Mouse (Mus musculus) hindbrain, postnatal 0 days (tissue): ENCODE measurements around the gene Rora. TPM values are rescaled to one million over a fixed set of nuclear protein-coding genes. Genes with fewer than 3 reads are reported as not detected.
A peak's percentile ranks its signal among the peaks of the same experiment; 100 is the strongest.

Source experiments
- ATAC-seq: fragments of 200-750 bp; cut with Nextera tagmentation; 2 replicates; pipeline ENCODE4 v1.8.0; 2017; ENCODE audit warnings: mild to moderate bottlenecking, moderate TSS enrichment, moderate library complexity
- DNase-seq: peaks from one replicate; pipeline ENCODE4 v3.0.0-alpha.2; 2015; ENCODE audit warnings: low spot score
- H3K27ac ChIP-seq: fragments of 300-500 bp; sonication (generic); 2 replicates; pipeline ENCODE4 v1.5.1; 2014; ENCODE audit warnings: mild to moderate bottlenecking
- H3K27me3 ChIP-seq: fragments of 300-500 bp; sonication (generic); 2 replicates; pipeline ENCODE4 v1.6.1; 2014; ENCODE audit warnings: low read length, mixed read lengths; ENCODE audit not compliant: insufficient read depth
- H3K36me3 ChIP-seq: fragments of 300-500 bp; sonication (generic); 2 replicates; pipeline ENCODE4 v1.6.1; 2014; ENCODE audit warnings: low read length, mixed read lengths; ENCODE audit not compliant: insufficient read depth
- H3K4me1 ChIP-seq: fragments of 300-500 bp; sonication (generic); 2 replicates; pipeline ENCODE4 v1.6.1; 2014; ENCODE audit warnings: antibody characterized with exemption, low read length, mixed read lengths; ENCODE audit not compliant: insufficient read depth
- H3K4me2 ChIP-seq: fragments of 300-500 bp; sonication (generic); 2 replicates; pipeline ENCODE4 v1.6.1; 2014; ENCODE audit warnings: low read depth, mild to moderate bottlenecking, low read length, moderate library complexity, mixed read lengths
- H3K4me3 ChIP-seq: fragments of 300-500 bp; sonication (generic); 2 replicates; pipeline ENCODE4 v1.5.1; 2014; ENCODE audit warnings: low read length
- H3K9ac ChIP-seq: fragments of 300-500 bp; sonication (generic); replicated peaks from 2 replicates; pipeline ENCODE4 v1.6.1; 2014; ENCODE audit warnings: mild to moderate bottlenecking, low read length, moderate library complexity, mixed read lengths
- H3K9me3 ChIP-seq: fragments of 300-500 bp; sonication (generic); 2 replicates; pipeline ENCODE4 v1.6.1; 2016; ENCODE audit warnings: low read length, mixed read lengths
- CTCF ChIP-seq: IDR thresholded peaks from 2 replicates; pipeline ENCODE4 v1.5.1; 2016; ENCODE audit warnings: antibody characterized with exemption, control low read depth, low read depth
- WGBS: fragments of 180-500 bp; shearing (Covaris S2); extraction: QIAGEN DNeasy Blood & Tissue Kit; methylation state at CpG from one replicate; pipeline ENCODE4 v1.1.7; 2014; 5-methylcytosine and 5-hydroxymethylcytosine counted together
- polyA plus RNA-seq: library from polyadenylated mRNA; unstranded; fragments of >200 nt; fragmentation: Nextera tagmentation; extraction: Ambion mirVana; gene quantifications from 2 replicates; pipeline ENCODE4 v1.2.1, GENCODE M21; 2015
- total RNA-seq: library from RNA; depleted of rRNA; stranded (reverse); fragments of >200 nt; gene quantifications from 2 replicates; pipeline ENCODE4 v1.2.3, GENCODE M21; 2014

Gene Rora
- total and polyA plus RNA-seq, 2 experiments from 2014 or later = 27.5 to 59.4 TPM

DNA sequence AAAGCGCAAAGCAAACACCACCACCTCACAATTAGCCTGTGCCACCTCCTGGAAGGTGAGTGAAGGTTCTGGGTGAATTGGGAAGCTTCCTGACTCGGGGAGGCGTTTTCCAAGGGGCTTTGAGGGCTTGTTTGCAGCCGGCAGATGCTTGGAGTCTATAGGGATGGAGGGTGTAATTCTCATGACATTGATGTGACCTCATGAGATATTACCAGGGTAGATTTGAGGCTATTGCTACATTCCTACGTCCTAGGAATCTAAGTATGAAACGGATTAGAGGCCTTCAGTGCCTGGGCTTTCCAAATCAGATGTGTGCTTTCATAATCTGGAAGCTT is 3.2 kb downstream of the Rora start:
- Histone ChIP-seq H3K36me3 (no peaks in the 10 kb centered on the region), H3K4me2 (peak overlapping the region; percentile 76; the same call in 1 of the 2 replicates), H3K4me1 (no peaks in the 10 kb centered on the region), H3K27me3 (no peaks in the 10 kb centered on the region), H3K4me3 (no peak overlapping the region), H3K9me3 (no peaks in the 10 kb centered on the region), H3K9ac (no peak overlapping the region), H3K27ac (no peak overlapping the region)
- 56% methylated on average over 6 of the region's 6 CpGs for WGBS
- no peak for ATAC-seq
- no peak for DNase-seq
- TF ChIP-seq CTCF = no peak

DNA sequence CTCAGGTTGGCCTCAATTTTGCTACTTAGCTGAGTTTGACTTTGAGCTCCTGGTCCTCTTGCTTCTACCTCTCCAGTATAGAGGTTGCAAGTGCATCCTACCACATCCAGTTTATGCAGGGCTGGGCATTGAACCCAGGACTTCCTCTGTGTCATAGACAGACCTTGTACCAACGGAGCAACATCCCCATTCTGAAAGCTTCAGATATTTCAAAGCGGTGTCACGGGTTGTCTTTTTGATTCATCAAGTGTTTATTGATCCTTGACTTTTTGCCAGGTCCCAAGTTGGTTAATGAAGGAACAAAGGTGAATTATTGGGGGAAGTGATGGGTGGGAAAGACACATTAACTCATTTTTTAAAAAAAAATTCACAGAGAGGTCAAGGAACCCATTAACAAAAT is 17.1 kb downstream of the Rora start:
- DNase-seq = no peak

GRCm38 (mm10) chr9:68672459-68672858 is 18.9 kb downstream of the Rora start:
- no peaks in the 10 kb centered on the region for H3K27me3 ChIP-seq
- TF ChIP-seq CTCF = no peak
- no peak overlapping the region for H3K9ac ChIP-seq
- no peak overlapping the region for H3K4me2 ChIP-seq
- no peak overlapping the region for H3K4me3 ChIP-seq
- DNase-seq (peak; percentile 40), ATAC-seq (no peak)
- no peaks in the 10 kb centered on the region for H3K9me3 ChIP-seq
- H3K36me3 ChIP-seq = no peaks in the 10 kb centered on the region
- 28% methylated on average over 5 of the region's 5 CpGs for WGBS
- H3K4me1 ChIP-seq = peaks cover 10% of the 10 kb centered on the region
- H3K27ac ChIP-seq = no peak overlapping the region

More for the DNA sequence above, 17.1 kb downstream of the Rora start:
- Histone ChIP-seq H3K4me3 (no peak overlapping the region), H3K9me3 (no peaks in the 10 kb centered on the region), H3K27ac (no peak overlapping the region), H3K36me3 (no peaks in the 10 kb centered on the region), H3K9ac (no peak overlapping the region), H3K4me2 (no peak overlapping the region), H3K4me1 (peaks cover 10% of the 10 kb centered on the region), H3K27me3 (no peaks in the 10 kb centered on the region)
- no peak for TF ChIP-seq CTCF
- ATAC-seq = no peak
- 91% methylated on average over 3 of the region's 3 CpGs for WGBS

DNA sequence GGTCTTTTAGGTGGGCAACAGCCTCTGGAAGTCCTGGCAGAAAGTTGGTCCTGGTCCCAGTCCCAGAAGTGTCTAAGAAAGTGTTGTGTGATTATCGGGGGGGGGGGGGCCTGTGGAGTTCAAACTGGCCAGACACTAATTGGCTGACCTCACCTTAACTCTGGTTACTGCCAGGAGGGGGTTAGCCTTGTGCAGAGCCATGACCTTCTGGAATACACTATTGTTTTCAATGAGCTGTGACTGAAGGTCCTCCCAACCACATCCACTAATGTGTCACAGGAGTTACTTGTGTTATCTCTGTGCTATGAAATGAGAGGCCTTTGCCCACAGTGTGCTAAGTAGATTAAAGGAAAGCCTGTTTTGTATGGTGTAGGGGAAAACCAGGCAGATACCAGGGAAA is 19.6 kb downstream of the Rora start:
- 67% methylated on average over 1 of the region's 1 CpGs for WGBS
- Histone ChIP-seq H3K4me1 (peaks cover 10% of the 10 kb centered on the region), H3K9ac (no peak overlapping the region), H3K27ac (no peak overlapping the region), H3K9me3 (no peaks in the 10 kb centered on the region), H3K36me3 (no peaks in the 10 kb centered on the region), H3K4me2 (no peak overlapping the region), H3K27me3 (no peaks in the 10 kb centered on the region), H3K4me3 (no peak overlapping the region)
- no peak for DNase-seq
- no peak for TF ChIP-seq CTCF
- no peak for ATAC-seq

DNA sequence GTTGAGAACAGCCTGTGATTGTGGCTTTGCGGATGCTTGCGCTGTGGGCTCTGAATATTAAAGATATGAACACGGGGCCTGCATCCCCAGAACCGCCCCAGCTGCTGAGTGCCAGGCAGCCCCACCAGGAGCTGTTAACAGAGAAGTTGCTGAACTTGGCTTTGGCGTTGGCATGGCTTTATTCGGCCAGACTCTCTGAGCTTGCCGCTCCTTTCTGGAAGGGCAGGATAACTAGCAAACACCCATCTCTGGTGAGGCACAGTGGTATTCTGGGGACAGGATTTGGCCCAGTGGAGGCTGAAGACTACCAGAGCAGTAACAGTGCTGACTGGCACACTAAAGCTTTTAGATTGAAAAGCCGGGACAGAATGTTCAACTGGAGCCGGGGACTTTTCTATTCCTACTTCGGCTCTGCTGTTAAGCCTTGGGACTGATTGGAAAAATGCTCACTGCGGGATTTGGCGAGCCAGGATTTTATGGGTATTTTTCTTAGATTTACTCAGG is 26.3 kb downstream of the Rora start:
- no peak for TF ChIP-seq CTCF
- Histone ChIP-seq H3K9ac (no peak overlapping the region), H3K27me3 (no peaks in the 10 kb centered on the region), H3K36me3 (no peaks in the 10 kb centered on the region), H3K4me2 (no peak overlapping the region), H3K27ac (peak overlapping the region; percentile 56; the same call in 1 of the 2 replicates), H3K9me3 (no peaks in the 10 kb centered on the region), H3K4me1 (no peaks in the 10 kb centered on the region), H3K4me3 (no peak overlapping the region)
- DNase-seq (peak; percentile 34), ATAC-seq (peak; percentile 56; the same call in 1 of the 2 replicates)
- WGBS = 69% methylated on average over 12 of the region's 12 CpGs

- Histone ChIP-seq H3K36me3 (no peaks in the 10 kb centered on the region), H3K4me1 (peaks cover 7% of the 10 kb centered on the region; the same call in 1 of the 2 replicates), H3K27ac (no peak overlapping the region), H3K9me3 (no peaks in the 10 kb centered on the region), H3K27me3 (no peaks in the 10 kb centered on the region), H3K9ac (no peak overlapping the region), H3K4me3 (no peak overlapping the region), H3K4me2 (no peak overlapping the region)
- 26% methylated on average over 3 of the region's 3 CpGs for WGBS
- ATAC-seq (no peak), DNase-seq (peak; percentile 49)
- TF ChIP-seq CTCF = no peak
These were observed 30.4 kb downstream of the Rora start for GRCm38 (mm10) chr9:68683938-68684337.

GRCm38 (mm10) chr9:68685562-68685961 is 32.0 kb downstream of the Rora start:
- TF ChIP-seq CTCF = no peak
- Histone ChIP-seq H3K4me2 (no peak overlapping the region), H3K9me3 (no peaks in the 10 kb centered on the region), H3K27ac (no peak overlapping the region), H3K27me3 (no peaks in the 10 kb centered on the region), H3K4me3 (no peak overlapping the region), H3K36me3 (no peaks in the 10 kb centered on the region), H3K4me1 (peaks cover 7% of the 10 kb centered on the region; the same call in 1 of the 2 replicates), H3K9ac (no peak overlapping the region)
- DNase-seq = no peak
- no peak for ATAC-seq
- WGBS = 36% methylated on average over 5 of the region's 5 CpGs
